Mouse (Mus musculus): ENCODE measurements around the gene Cdt1. TPM values are rescaled to one million over a fixed set of nuclear protein-coding genes. Genes with fewer than 3 reads are reported as not detected.

Gene Cdt1
- polyA plus RNA-seq, 1 experiment from 2014 or later, result 23.7 TPM

DNA sequence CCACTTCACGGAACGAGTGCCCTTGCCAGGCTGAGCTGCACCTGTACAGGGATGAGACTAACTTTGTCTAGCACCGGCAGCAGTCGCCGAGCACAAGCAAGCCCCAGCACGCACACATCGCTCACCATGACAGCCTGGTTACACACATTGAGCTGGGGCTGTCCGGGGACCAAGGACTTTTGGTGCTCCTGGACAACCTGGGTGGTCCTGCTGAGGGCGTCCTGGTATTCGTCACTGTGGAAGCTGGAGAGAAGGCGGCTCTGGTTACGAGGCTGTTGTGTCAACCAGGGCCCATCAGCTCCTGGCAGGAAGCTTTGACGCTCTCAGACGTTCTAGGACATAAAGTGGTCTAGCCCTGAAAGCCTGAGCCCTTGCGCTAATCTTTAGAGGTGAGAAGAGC is 13.1 kb downstream of the Cdt1 start:
- Histone ChIP-seq H3K4me2 (ENCODE audit: low read depth, low read length) (no peak overlapping the region), H3K4me1 (ENCODE audit: insufficient read depth) (peaks cover 14% of the 10 kb centered on the region), H3K9me3 (ENCODE audit: low read length) (no peaks in the 10 kb centered on the region), H3K36me3 (replicated peaks; ENCODE audit: insufficient read depth, low read length) (no peaks in the 10 kb centered on the region), H3K27ac (ENCODE audit: low read depth) (no peak overlapping the region), H3K27me3 (ENCODE audit: insufficient read depth, low read length) (no peaks in the 10 kb centered on the region), H3K4me3 (ENCODE audit: low read depth, low read length) (no peak overlapping the region), H3K9ac (replicated peaks) (no peak overlapping the region)
- TF ChIP-seq EP300 (IDR thresholded peaks at IDR 0.05; ENCODE audit: low read depth) (no peak), CTCF (IDR thresholded peaks at IDR 0.05; ENCODE audit: low read depth) (no peak)
- 78% methylated on average over 15 of the region's 15 CpGs for whole genome bisulfite sequencing (ENCODE audit: insufficient replicate concordance)
- no peak for DNase-seq
- no peak for ATAC-seq

DNA sequence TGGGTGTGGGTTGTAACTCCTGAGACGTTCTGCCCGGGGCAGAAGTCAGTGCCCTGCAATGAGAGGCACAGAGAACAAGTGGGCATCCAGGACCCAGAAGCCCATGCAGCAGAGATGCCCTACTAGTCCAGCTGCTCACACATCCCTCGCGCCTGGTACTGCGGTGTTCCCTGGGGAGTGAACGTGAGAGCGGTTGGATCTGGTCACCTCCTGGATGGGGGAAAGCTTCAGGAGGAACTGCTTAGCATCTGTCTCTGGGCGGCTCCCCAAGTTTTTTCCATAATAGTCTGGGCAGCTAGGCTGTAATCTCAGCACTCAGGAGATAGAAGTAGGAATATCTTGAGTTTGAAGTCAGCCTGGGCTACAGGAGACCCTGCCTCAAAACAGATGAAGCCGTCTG is 17.2 kb downstream of the Cdt1 start:
- Histone ChIP-seq H3K4me1 (ENCODE audit: insufficient read depth) (peaks cover 13% of the 10 kb centered on the region), H3K4me3 (ENCODE audit: low read depth, low read length) (no peak overlapping the region), H3K27me3 (ENCODE audit: insufficient read depth, low read length) (no peaks in the 10 kb centered on the region), H3K36me3 (replicated peaks; ENCODE audit: insufficient read depth, low read length) (0 out of 2 replicates have a peak, but pooled peaks cover 3% of the 10 kb centered on the region), H3K27ac (ENCODE audit: low read depth) (no peak overlapping the region), H3K9ac (replicated peaks) (no peak overlapping the region), H3K9me3 (ENCODE audit: low read length) (no peaks in the 10 kb centered on the region), H3K4me2 (ENCODE audit: low read depth, low read length) (no peak overlapping the region)
- ATAC-seq, result no peak
- DNase-seq, result no peak
- no peak for TF ChIP-seq CTCF (IDR thresholded peaks at IDR 0.05; ENCODE audit: low read depth)
- no peak for TF ChIP-seq EP300 (IDR thresholded peaks at IDR 0.05; ENCODE audit: low read depth)
- 88% methylated on average over 9 of the region's 9 CpGs for WGBS (ENCODE audit: insufficient replicate concordance)

DNA sequence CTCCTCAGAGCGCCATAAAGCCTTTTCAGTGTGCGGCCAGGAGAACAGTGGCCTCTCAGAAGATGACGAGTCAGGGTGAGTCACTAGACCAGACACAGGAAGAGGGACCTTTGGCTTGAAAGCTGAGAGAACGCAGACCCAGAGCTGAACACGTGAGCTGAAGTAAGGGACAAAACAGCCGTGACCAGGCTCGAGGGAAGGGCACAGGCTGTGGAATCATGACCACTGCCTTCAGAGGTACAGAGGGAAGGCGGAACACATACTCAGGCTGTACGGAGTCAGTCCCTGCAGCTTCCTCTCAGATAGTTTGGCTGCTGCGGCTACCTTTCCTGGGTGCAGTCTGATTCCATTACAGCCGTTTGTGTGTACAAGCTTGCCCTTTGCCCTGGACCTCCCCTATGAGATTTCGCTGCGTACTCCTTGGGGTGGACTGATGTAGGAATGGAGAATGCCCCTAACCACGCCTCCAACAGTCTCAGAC is 17.6 kb downstream of the Cdt1 start:
- WGBS (ENCODE audit: insufficient replicate concordance), result 44% methylated on average over 14 of the region's 14 CpGs
- H3K27ac ChIP-seq (ENCODE audit: low read depth), result peak overlapping the region; percentile 25; the same call in 1 of the 2 replicates
- H3K27me3 ChIP-seq (ENCODE audit: insufficient read depth, low read length), result no peaks in the 10 kb centered on the region
- peak; percentile 77 for ATAC-seq
- H3K4me2 ChIP-seq (ENCODE audit: low read depth, low read length), result 0 out of 2 replicates have a peak overlapping the region, but pooled peaks have one; percentile 9
- H3K9ac ChIP-seq (replicated peaks), result no peak overlapping the region
- H3K36me3 ChIP-seq (replicated peaks; ENCODE audit: insufficient read depth, low read length), result 0 out of 2 replicates have a peak, but pooled peaks cover 3% of the 10 kb centered on the region
- TF ChIP-seq CTCF (IDR thresholded peaks at IDR 0.05; ENCODE audit: low read depth) (no peak), EP300 (IDR thresholded peaks at IDR 0.05; ENCODE audit: low read depth) (no peak)
- no peak overlapping the region for H3K4me3 ChIP-seq (ENCODE audit: low read depth, low read length)
- H3K4me1 ChIP-seq (ENCODE audit: insufficient read depth), result peaks cover 13% of the 10 kb centered on the region
- H3K9me3 ChIP-seq (ENCODE audit: low read length), result no peaks in the 10 kb centered on the region
- DNase-seq, result no peak

DNA sequence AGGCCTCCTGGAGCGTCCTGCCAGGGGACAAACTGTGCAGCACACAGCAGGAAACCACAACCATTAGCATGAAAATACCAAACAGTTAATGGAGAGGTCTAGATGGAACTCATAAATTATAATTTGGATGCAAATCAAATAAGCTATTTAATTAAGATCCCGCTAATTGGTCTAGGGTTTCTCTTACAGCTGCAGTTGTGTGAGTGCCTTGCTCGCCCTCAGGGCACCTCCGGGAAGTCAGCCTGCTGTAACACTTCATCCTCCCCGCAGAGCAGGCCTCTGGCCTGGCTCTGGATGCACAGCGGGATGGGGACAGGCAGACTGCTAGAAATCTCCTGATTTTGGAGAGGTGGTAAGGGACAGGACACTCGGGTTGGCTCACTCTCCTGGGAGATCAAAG is 18.4 kb downstream of the Cdt1 start:
- no peaks in the 10 kb centered on the region for H3K9me3 ChIP-seq (ENCODE audit: low read length)

DNA sequence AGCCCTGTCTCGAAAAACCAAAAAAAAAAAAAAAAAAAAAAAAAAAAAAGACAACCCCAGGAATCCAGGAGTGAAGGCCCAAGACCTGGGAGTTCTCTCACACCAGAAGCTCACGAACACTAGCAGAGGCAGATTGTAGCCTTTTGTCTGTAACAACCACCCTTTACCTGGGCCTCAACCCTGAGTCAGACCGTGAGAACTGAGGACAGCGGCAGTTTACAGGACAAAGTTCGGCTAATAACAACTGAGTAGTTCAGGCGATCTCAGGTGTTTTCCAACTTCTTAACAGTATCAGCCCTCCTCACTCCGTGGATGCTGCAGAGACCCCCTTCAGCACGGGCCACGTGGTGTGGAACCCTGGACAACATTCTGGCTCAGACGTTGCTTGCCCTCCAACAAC is 18.9 kb downstream of the Cdt1 start:
- H3K9ac ChIP-seq (replicated peaks), result no peak overlapping the region
- H3K4me3 ChIP-seq (ENCODE audit: low read depth, low read length), result no peak overlapping the region
- H3K4me2 ChIP-seq (ENCODE audit: low read depth, low read length), result no peak overlapping the region
- WGBS (ENCODE audit: insufficient replicate concordance), result 70% methylated on average over 10 of the region's 10 CpGs
- DNase-seq (no peak), ATAC-seq (no peak)
- H3K27ac ChIP-seq (ENCODE audit: low read depth), result no peak overlapping the region
- peaks cover 13% of the 10 kb centered on the region for H3K4me1 ChIP-seq (ENCODE audit: insufficient read depth)
- H3K36me3 ChIP-seq (replicated peaks; ENCODE audit: insufficient read depth, low read length), result peaks cover 6% of the 10 kb centered on the region
- H3K9me3 ChIP-seq (ENCODE audit: low read length), result no peaks in the 10 kb centered on the region
- no peaks in the 10 kb centered on the region for H3K27me3 ChIP-seq (ENCODE audit: insufficient read depth, low read length)
- no peak for TF ChIP-seq EP300 (IDR thresholded peaks at IDR 0.05; ENCODE audit: low read depth)
- no peak for TF ChIP-seq CTCF (IDR thresholded peaks at IDR 0.05; ENCODE audit: low read depth)

More for the DNA sequence above, 18.4 kb downstream of the Cdt1 start:
- WGBS (ENCODE audit: insufficient replicate concordance), result 82% methylated on average over 7 of the region's 7 CpGs
- DNase-seq, result no peak
- H3K4me3 ChIP-seq (ENCODE audit: low read depth, low read length), result no peak overlapping the region
- no peak overlapping the region for H3K4me2 ChIP-seq (ENCODE audit: low read depth, low read length)
- peaks cover 6% of the 10 kb centered on the region; the same call in 1 of the 2 replicates for H3K36me3 ChIP-seq (replicated peaks; ENCODE audit: insufficient read depth, low read length)
- TF ChIP-seq EP300 (IDR thresholded peaks at IDR 0.05; ENCODE audit: low read depth), result no peak
- no peak for TF ChIP-seq CTCF (IDR thresholded peaks at IDR 0.05; ENCODE audit: low read depth)
- no peak overlapping the region for H3K9ac ChIP-seq (replicated peaks)
- ATAC-seq, result no peak
- H3K27me3 ChIP-seq (ENCODE audit: insufficient read depth, low read length), result no peaks in the 10 kb centered on the region
- H3K4me1 ChIP-seq (ENCODE audit: insufficient read depth), result peaks cover 13% of the 10 kb centered on the region
- no peak overlapping the region for H3K27ac ChIP-seq (ENCODE audit: low read depth)

DNA sequence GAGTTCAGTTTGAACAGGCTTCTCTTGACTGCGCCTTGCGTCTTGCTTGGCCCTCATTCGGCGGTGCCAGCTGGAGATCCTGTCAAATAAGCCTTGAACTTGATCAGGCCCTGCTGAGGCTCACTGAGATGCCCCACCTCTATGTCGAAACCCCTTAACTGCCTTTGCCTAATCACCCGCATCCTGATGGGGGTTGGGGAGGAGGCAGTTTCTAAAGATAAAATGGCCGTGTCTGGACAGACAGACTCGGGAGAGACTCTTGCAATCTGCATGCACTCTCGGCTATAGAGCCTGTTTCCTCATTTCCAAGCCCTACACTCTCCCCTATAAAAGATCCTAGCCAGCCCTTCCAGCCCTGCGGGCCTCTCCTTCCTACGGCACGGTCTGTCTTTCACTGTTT is 25.4 kb downstream of the Cdt1 start:
- peak; percentile 44 for DNase-seq
- H3K4me3 ChIP-seq (ENCODE audit: low read depth, low read length), result no peak overlapping the region
- H3K36me3 ChIP-seq (replicated peaks; ENCODE audit: insufficient read depth, low read length), result peaks cover 20% of the 10 kb centered on the region

More for the DNA sequence above, 25.4 kb downstream of the Cdt1 start:
- Histone ChIP-seq H3K4me2 (ENCODE audit: low read depth, low read length) (peak overlapping the region; percentile 29; the same call in 1 of the 2 replicates), H3K27me3 (ENCODE audit: insufficient read depth, low read length) (no peaks in the 10 kb centered on the region), H3K9ac (replicated peaks) (no peak overlapping the region), H3K9me3 (ENCODE audit: low read length) (no peaks in the 10 kb centered on the region), H3K4me1 (ENCODE audit: insufficient read depth) (no peaks in the 10 kb centered on the region; the same call in 1 of the 2 replicates), H3K27ac (ENCODE audit: low read depth) (peak overlapping the region; percentile 69; the same call in 1 of the 2 replicates)
- 51% methylated on average over 12 of the region's 12 CpGs for WGBS (ENCODE audit: insufficient replicate concordance)
- TF ChIP-seq EP300 (IDR thresholded peaks at IDR 0.05; ENCODE audit: low read depth) (no peak), CTCF (IDR thresholded peaks at IDR 0.05; ENCODE audit: low read depth) (no peak)
- peak; percentile 53 for ATAC-seq

All from liver, postnatal 0 days (tissue).